Mouse (Mus musculus) embryonic facial prominence, embryonic 10.5 days (tissue): ENCODE measurements around the gene Nppc. TPM values are rescaled to one million over a fixed set of nuclear protein-coding genes. Genes with fewer than 3 reads are reported as not detected.
A peak's percentile ranks its signal among the peaks of the same experiment; 100 is the strongest.

Experiments
- DNase-seq: peaks from one replicate; pipeline ENCODE4 v3.0.0-alpha.2; 2017; ENCODE audit warnings: low spot score
- H3K27ac ChIP-seq: fragments of 300-500 bp; sonication (generic); replicated peaks from 2 replicates; pipeline ENCODE4 v1.5.1; 2016; ENCODE audit warnings: mild to moderate bottlenecking
- H3K27me3 ChIP-seq: fragments of 300-500 bp; sonication (generic); replicated peaks from 2 replicates; pipeline ENCODE4 v1.6.1; 2016; ENCODE audit warnings: low read depth, mild to moderate bottlenecking; ENCODE audit not compliant: poor library complexity, severe bottlenecking
- H3K36me3 ChIP-seq: fragments of 300-500 bp; sonication (generic); replicated peaks from 2 replicates; pipeline ENCODE4 v1.6.1; 2016; ENCODE audit warnings: mild to moderate bottlenecking, moderate library complexity
- H3K4me1 ChIP-seq: fragments of 300-500 bp; sonication (generic); 2 replicates; pipeline ENCODE4 v1.6.1; 2016
- H3K4me3 ChIP-seq: fragments of 300-500 bp; sonication (generic); 2 replicates; pipeline ENCODE4 v1.5.1; 2016; ENCODE audit warnings: mild to moderate bottlenecking, moderate library complexity
- H3K9me3 ChIP-seq: fragments of 300-500 bp; sonication (generic); 2 replicates; pipeline ENCODE4 v1.6.1; 2016; ENCODE audit warnings: mild to moderate bottlenecking
- WGBS: fragments of 180-500 bp; shearing (Covaris S2); methylation state at CpG from one replicate; pipeline ENCODE4 v1.1.7; 2016; 5-methylcytosine and 5-hydroxymethylcytosine counted together
- polyA plus RNA-seq: library from polyadenylated mRNA; unstranded; fragments of >200 nt; fragmentation: Nextera tagmentation; extraction: Ambion mirVana; gene quantifications from 2 replicates; pipeline ENCODE4 v1.2.1, GENCODE M21; 2016

Nppc gene
- 1.00 and 3.5 TPM in 2 replicates for polyA plus RNA-seq

- Histone ChIP-seq H3K4me3 (peak within 1 kb of the TSS; percentile 64), H3K27me3 (peaks cover 76% of the 10 kb centered on the region), H3K4me1 (peaks cover 16% of the 10 kb centered on the region), H3K9me3 (no peaks in the 10 kb centered on the region), H3K27ac (peak within 1 kb of the TSS; percentile 69), H3K36me3 (no peaks in the 10 kb centered on the region)
- WGBS = 3% methylated on average over 59 of the region's 59 CpGs
- DNase-seq = peak; percentile 85
These were observed at the start of gene Nppc for GRCm38 (mm10) chr1:86670279-86671038. Gene Nppc (minus strand): TSS chr1:86670571.

GRCm38 (mm10) chr1:86719391-86719790, 49.0 kb upstream of the Nppc start:
- Histone ChIP-seq H3K4me1 (no peaks in the 10 kb centered on the region), H3K36me3 (no peaks in the 10 kb centered on the region), H3K9me3 (no peaks in the 10 kb centered on the region), H3K27me3 (no peaks in the 10 kb centered on the region), H3K27ac (no peak overlapping the region), H3K4me3 (no peak overlapping the region)
- WGBS = 88% methylated on average over 4 of the region's 4 CpGs
- no peak for DNase-seq

GRCm38 (mm10) chr1:86718190-86718589, 47.8 kb upstream of the Nppc start:
- Histone ChIP-seq H3K9me3 (no peaks in the 10 kb centered on the region), H3K4me3 (no peak overlapping the region), H3K36me3 (no peaks in the 10 kb centered on the region), H3K4me1 (no peaks in the 10 kb centered on the region), H3K27me3 (no peaks in the 10 kb centered on the region), H3K27ac (no peak overlapping the region)
- 91% methylated on average over 1 of the region's 1 CpGs for WGBS
- no peak for DNase-seq

GRCm38 (mm10) chr1:86713054-86713453, 42.7 kb upstream of the Nppc start:
- Histone ChIP-seq H3K27me3 (no peaks in the 10 kb centered on the region), H3K27ac (no peak overlapping the region), H3K36me3 (no peaks in the 10 kb centered on the region), H3K4me1 (no peaks in the 10 kb centered on the region), H3K4me3 (no peak overlapping the region), H3K9me3 (no peaks in the 10 kb centered on the region)
- no peak for DNase-seq
- WGBS = 91% methylated on average over 4 of the region's 4 CpGs

GRCm38 (mm10) chr1:86712045-86712444, 41.7 kb upstream of the Nppc start:
- H3K4me1 ChIP-seq = no peaks in the 10 kb centered on the region
- no peaks in the 10 kb centered on the region for H3K27me3 ChIP-seq
- DNase-seq = no peak
- WGBS = 86% methylated on average over 2 of the region's 2 CpGs
- H3K27ac ChIP-seq = no peak overlapping the region
- no peaks in the 10 kb centered on the region for H3K9me3 ChIP-seq
- H3K36me3 ChIP-seq = no peaks in the 10 kb centered on the region
- H3K4me3 ChIP-seq = no peak overlapping the region

GRCm38 (mm10) chr1:86709546-86709945, 39.2 kb upstream of the Nppc start:
- WGBS = 91% methylated on average over 4 of the region's 4 CpGs
- peaks cover 16% of the 10 kb centered on the region for H3K4me1 ChIP-seq
- H3K36me3 ChIP-seq = no peaks in the 10 kb centered on the region
- H3K27me3 ChIP-seq = no peaks in the 10 kb centered on the region
- no peaks in the 10 kb centered on the region for H3K9me3 ChIP-seq
- H3K4me3 ChIP-seq = no peak overlapping the region
- no peak for DNase-seq
- H3K27ac ChIP-seq = no peak overlapping the region

- no peak for DNase-seq
- 90% methylated on average over 3 of the region's 3 CpGs for WGBS
- no peaks in the 10 kb centered on the region for H3K9me3 ChIP-seq
- H3K27ac ChIP-seq = no peak overlapping the region
- no peak overlapping the region for H3K4me3 ChIP-seq
- peaks cover 28% of the 10 kb centered on the region for H3K4me1 ChIP-seq
- no peaks in the 10 kb centered on the region for H3K36me3 ChIP-seq
- H3K27me3 ChIP-seq = no peaks in the 10 kb centered on the region
These were observed 35.1 kb upstream of the Nppc start for GRCm38 (mm10) chr1:86705461-86705860.

- peaks cover 28% of the 10 kb centered on the region for H3K4me1 ChIP-seq
- no peaks in the 10 kb centered on the region for H3K27me3 ChIP-seq
- H3K27ac ChIP-seq = peak overlapping the region; percentile 96
- H3K36me3 ChIP-seq = no peaks in the 10 kb centered on the region
- peak overlapping the region; percentile 93 for H3K4me3 ChIP-seq
- DNase-seq = no peak
- H3K9me3 ChIP-seq = no peaks in the 10 kb centered on the region
- under 1% methylated on average over 27 of the region's 27 CpGs for WGBS
These were observed 33.6 kb upstream of the Nppc start for GRCm38 (mm10) chr1:86703965-86704326.

- Histone ChIP-seq H3K27ac (peak within 1 kb of the TSS; percentile 96), H3K9me3 (no peaks in the 10 kb centered on the region), H3K4me3 (peak within 1 kb of the TSS; percentile 93), H3K36me3 (no peaks in the 10 kb centered on the region), H3K27me3 (no peaks in the 10 kb centered on the region), H3K4me1 (peaks cover 28% of the 10 kb centered on the region)
- WGBS = 2% methylated on average over 54 of the region's 54 CpGs
- DNase-seq = peak; percentile 93
These were observed 33.1 kb upstream of the Nppc start, which contains the start of gene Dis3l2 for GRCm38 (mm10) chr1:86703300-86703964. Gene Dis3l2 (plus strand): TSS chr1:86703808.

- H3K36me3 ChIP-seq = no peaks in the 10 kb centered on the region
- DNase-seq = no peak
- H3K4me3 ChIP-seq = no peak overlapping the region
- H3K27ac ChIP-seq = no peak overlapping the region
- peaks cover 19% of the 10 kb centered on the region for H3K4me1 ChIP-seq
- H3K27me3 ChIP-seq = no peaks in the 10 kb centered on the region
- WGBS = 76% methylated on average over 7 of the region's 7 CpGs
- no peaks in the 10 kb centered on the region for H3K9me3 ChIP-seq
These were observed 30.0 kb upstream of the Nppc start for GRCm38 (mm10) chr1:86700367-86700766.

GRCm38 (mm10) chr1:86699346-86700136, 29.2 kb upstream of the Nppc start:
- Histone ChIP-seq H3K4me1 (peaks cover 11% of the 10 kb centered on the region), H3K4me3 (no peak overlapping the region), H3K36me3 (no peaks in the 10 kb centered on the region), H3K27ac (no peak overlapping the region), H3K9me3 (no peaks in the 10 kb centered on the region), H3K27me3 (no peaks in the 10 kb centered on the region)
- WGBS = 65% methylated on average over 11 of the region's 11 CpGs
- DNase-seq = no peak

GRCm38 (mm10) chr1:86698721-86699120, 28.4 kb upstream of the Nppc start:
- Histone ChIP-seq H3K4me1 (peaks cover 6% of the 10 kb centered on the region), H3K36me3 (no peaks in the 10 kb centered on the region), H3K27me3 (no peaks in the 10 kb centered on the region), H3K9me3 (no peaks in the 10 kb centered on the region), H3K4me3 (no peak overlapping the region), H3K27ac (no peak overlapping the region)
- WGBS = 32% methylated on average over 2 of the region's 2 CpGs
- no peak for DNase-seq
